Mouse (Mus musculus) embryonic facial prominence, embryonic 11.5 days (tissue): ENCODE data around the gene Rnf213. TPM values are rescaled to one million over a fixed set of nuclear protein-coding genes. Genes with fewer than 3 reads are reported as not detected.

ENCODE experiments used
- ATAC-seq: fragments of 200-750 bp; cut with Nextera tagmentation; replicated peaks from 2 replicates; pipeline ENCODE4 v1.8.0; 2017; ENCODE audit warnings: low read depth; ENCODE audit not compliant: insufficient number of reproducible peaks, low FRiP score, low TSS enrichment
- DNase-seq: peaks from one replicate; pipeline ENCODE4 v3.0.0-alpha.2; 2015; ENCODE audit warnings: low spot score
- H3K27ac ChIP-seq: fragments of 300-500 bp; sonication (generic); replicated peaks from 2 replicates; pipeline ENCODE4 v1.5.1; 2014; ENCODE audit warnings: mild to moderate bottlenecking, low read depth, low read length, control low read depth
- H3K27me3 ChIP-seq: fragments of 300-500 bp; sonication (generic); 2 replicates; pipeline ENCODE4 v1.6.1; 2014; ENCODE audit warnings: mild to moderate bottlenecking, low read length, moderate library complexity, mixed read lengths; ENCODE audit not compliant: control insufficient read depth, insufficient read depth
- H3K36me3 ChIP-seq: fragments of 300-500 bp; sonication (generic); replicated peaks from 2 replicates; pipeline ENCODE4 v1.6.1; 2014; ENCODE audit warnings: low read depth, mild to moderate bottlenecking, low read length, moderate library complexity, mixed read lengths; ENCODE audit not compliant: control insufficient read depth, insufficient read depth
- H3K4me1 ChIP-seq: fragments of 300-500 bp; sonication (generic); 2 replicates; pipeline ENCODE4 v1.6.1; 2014; ENCODE audit warnings: low read length, mixed read lengths; ENCODE audit not compliant: control insufficient read depth, insufficient read depth
- H3K4me2 ChIP-seq: fragments of 300-500 bp; sonication (generic); 2 replicates; pipeline ENCODE4 v1.6.1; 2014; ENCODE audit warnings: low read depth, mild to moderate bottlenecking, control low read depth, low read length, moderate library complexity
- H3K4me3 ChIP-seq: fragments of 300-500 bp; sonication (generic); 2 replicates; pipeline ENCODE4 v1.5.1; 2014; ENCODE audit warnings: low read depth, low read length, control low read depth
- H3K9ac ChIP-seq: fragments of 300-500 bp; sonication (generic); replicated peaks from 2 replicates; pipeline ENCODE4 v1.6.1; 2014; ENCODE audit warnings: mild to moderate bottlenecking, control low read depth, low read length
- H3K9me3 ChIP-seq: fragments of 300-500 bp; sonication (generic); replicated peaks from 2 replicates; pipeline ENCODE4 v1.6.1; 2016; ENCODE audit warnings: mild to moderate bottlenecking, low read length, inconsistent platforms, mixed read lengths; ENCODE audit not compliant: control insufficient read depth
- WGBS: fragments of 180-500 bp; shearing (Covaris S2); extraction: QIAGEN DNeasy Blood & Tissue Kit; methylation state at CpG from one replicate; pipeline ENCODE4 v1.1.7; 2014; 5-methylcytosine and 5-hydroxymethylcytosine counted together
- polyA plus RNA-seq: library from polyadenylated mRNA; unstranded; fragments of >200 nt; fragmentation: Nextera tagmentation; extraction: Ambion mirVana; gene quantifications from 2 replicates; pipeline ENCODE4 v1.2.1, GENCODE M21; 2014

Gene Rnf213
- polyA plus RNA-seq, 1 experiment from 2014 or later = 1.8 TPM

DNA sequence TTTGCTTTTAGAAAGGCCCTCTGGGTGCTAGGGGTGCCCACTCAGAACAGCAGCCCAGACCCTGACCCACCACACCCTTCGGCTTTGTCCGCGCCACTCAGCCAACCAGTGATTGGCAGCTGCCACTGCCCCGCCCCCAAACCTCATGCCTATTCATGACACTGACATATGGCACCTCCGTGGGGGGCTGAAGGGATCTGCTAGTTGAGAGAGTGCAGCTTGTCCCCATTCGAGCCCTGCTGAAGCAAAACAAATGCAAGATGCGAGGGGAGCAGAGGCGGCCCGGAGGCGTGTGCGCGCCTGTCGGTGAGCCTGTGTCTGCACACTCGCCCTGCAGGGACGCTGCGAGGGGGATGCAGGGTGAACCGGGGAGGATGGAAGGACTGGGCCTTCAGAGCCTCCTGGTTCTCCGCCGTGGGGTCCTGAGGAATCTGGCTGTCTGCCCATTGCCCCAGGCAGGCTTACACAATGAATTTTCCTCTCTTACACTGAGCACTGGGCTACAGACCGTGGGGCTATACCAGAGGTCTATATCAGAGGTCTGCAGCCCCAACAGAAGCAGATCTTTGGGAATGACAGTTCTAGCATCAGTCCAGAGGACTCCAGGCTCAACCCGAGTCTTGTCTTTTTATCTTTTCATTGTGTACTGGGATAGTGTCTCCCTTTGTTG is 122.2 kb downstream of the Rnf213 start:
- peak overlapping the region; percentile 52 for H3K4me2 ChIP-seq
- H3K27me3 ChIP-seq = peaks cover 2% of the 10 kb centered on the region; the same call in 1 of the 2 replicates
- no peak overlapping the region; the same call in 1 of the 2 replicates for H3K27ac ChIP-seq
- WGBS = 3% methylated on average over 21 of the region's 21 CpGs
- ATAC-seq (peak; percentile 65), DNase-seq (peak; percentile 73)
- H3K36me3 ChIP-seq = no peaks in the 10 kb centered on the region
- peak overlapping the region; percentile 23 for H3K9ac ChIP-seq
- H3K4me1 ChIP-seq = peaks cover 3% of the 10 kb centered on the region; the same call in 1 of the 2 replicates
- peak overlapping the region; percentile 17 for H3K4me3 ChIP-seq
- no peaks in the 10 kb centered on the region for H3K9me3 ChIP-seq

DNA sequence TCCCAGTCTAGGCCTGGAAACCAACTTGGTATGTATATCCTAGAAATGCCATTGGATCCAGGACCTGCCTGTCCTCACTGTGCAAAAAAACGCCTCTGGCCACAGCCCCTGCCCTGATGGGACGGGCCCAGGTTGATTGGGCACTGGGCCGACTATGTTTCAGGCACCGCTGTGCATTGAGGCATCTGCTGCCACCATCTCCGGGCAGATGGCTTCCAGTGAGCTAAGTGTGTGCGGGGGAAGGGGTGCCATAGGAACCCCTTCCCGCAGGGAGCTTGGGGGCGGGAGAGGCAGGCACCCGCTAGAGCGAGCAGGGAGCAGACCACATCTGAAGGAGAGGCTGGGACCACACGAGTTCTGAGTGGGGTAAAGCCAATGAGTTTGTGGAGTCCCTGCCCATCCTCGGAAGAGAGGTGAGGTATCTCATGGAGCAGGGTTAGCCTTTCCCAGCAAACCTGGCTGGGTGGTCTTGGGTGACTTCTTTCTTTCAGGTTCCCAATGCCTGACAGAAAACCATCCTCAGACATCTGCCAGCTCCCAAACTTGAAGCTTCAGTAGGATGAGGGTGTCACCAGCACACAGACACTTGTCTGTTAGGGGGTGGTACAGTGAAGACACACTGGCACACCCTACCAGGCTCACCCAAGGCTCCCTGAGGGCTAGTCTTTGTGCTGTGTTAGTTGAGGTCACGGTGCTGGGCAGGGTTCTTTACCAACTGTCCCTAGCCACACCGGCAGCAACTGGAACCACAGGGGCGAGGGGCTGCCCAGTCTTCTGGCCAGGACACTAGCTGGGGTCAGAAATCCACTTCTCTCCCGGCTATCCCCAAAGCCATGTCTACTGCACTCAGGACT is 123.2 kb downstream of the Rnf213 start:
- no peak for DNase-seq

DNA sequence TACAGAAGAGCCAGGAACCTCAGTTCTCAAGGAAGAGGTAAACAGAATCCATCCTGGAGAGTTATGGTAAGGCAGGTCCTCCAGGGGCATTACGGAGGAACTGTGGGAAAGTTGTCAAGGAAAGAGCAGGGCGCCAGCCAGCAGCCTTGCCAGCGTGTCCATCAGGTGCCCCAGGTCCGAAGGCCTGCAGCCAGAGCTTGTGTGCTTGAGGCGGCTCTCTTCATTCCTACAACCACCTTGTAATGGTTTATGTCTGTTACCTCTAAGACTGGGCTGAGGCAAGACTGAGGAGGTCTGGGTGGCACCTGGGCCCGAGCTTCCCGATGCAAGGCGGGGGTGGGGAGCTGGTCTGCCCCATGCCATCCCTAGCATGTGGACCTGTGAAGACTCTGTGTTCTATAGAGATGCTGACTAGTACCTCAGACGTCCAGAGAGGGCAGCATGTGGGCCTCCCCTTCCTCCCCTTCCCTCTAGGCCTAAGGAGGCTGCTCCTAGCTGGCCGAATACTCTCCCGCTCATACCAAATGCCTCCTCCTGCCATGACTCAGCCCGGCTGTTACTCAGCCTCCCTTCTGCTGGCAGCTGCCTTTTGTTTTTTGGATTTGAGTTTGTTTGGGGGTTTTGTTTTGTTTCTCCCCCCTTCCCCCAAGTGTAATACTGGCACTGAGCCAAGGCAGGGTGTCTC is 123.9 kb downstream of the Rnf213 start:
- no peak overlapping the region for H3K4me3 ChIP-seq
- WGBS = 65% methylated on average over 12 of the region's 12 CpGs
- H3K27me3 ChIP-seq = peaks cover 2% of the 10 kb centered on the region; the same call in 1 of the 2 replicates
- DNase-seq (no peak), ATAC-seq (no peak)
- no peak overlapping the region for H3K4me2 ChIP-seq
- H3K9me3 ChIP-seq = no peaks in the 10 kb centered on the region
- H3K27ac ChIP-seq = no peak overlapping the region
- no peaks in the 10 kb centered on the region for H3K36me3 ChIP-seq
- H3K9ac ChIP-seq = no peak overlapping the region
- H3K4me1 ChIP-seq = peaks cover 3% of the 10 kb centered on the region; the same call in 1 of the 2 replicates

More for the DNA sequence above, 123.2 kb downstream of the Rnf213 start:
- ATAC-seq = 0 out of 2 replicates have a peak, but pooled peaks have one; percentile 24
- Histone ChIP-seq H3K27me3 (peaks cover 2% of the 10 kb centered on the region; the same call in 1 of the 2 replicates), H3K4me2 (no peak overlapping the region), H3K27ac (no peak overlapping the region), H3K36me3 (no peaks in the 10 kb centered on the region), H3K9me3 (no peaks in the 10 kb centered on the region), H3K9ac (no peak overlapping the region), H3K4me3 (no peak overlapping the region), H3K4me1 (peaks cover 3% of the 10 kb centered on the region; the same call in 1 of the 2 replicates)
- WGBS = 71% methylated on average over 16 of the region's 16 CpGs

DNA sequence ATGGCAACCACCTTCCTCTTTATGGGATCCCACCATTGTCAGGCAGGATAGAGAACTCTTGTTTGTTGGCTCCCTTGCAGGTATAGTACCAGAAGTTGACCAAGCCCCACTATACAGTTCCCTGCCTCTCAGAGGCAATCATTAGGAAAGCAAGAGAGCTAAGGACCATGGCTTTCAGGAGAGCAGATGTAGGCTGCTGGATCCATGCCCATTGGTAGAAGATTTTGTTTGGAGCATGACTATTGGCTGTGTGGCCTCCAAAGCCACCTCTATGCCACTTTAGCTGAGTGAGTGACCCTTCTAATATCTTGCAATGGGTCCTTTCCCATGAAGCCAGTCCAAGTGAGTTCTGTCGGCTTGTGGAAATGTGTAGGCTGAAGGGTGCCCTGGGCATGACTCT is 126.5 kb downstream of the Rnf213 start:
- no peak for ATAC-seq
- no peak overlapping the region for H3K9ac ChIP-seq
- peaks cover 3% of the 10 kb centered on the region; the same call in 1 of the 2 replicates for H3K4me1 ChIP-seq
- DNase-seq = no peak
- peaks cover 2% of the 10 kb centered on the region; the same call in 1 of the 2 replicates for H3K27me3 ChIP-seq
- H3K27ac ChIP-seq = no peak overlapping the region
- H3K4me3 ChIP-seq = no peak overlapping the region
- WGBS = 100% methylated on average over 1 of the region's 1 CpGs
- no peaks in the 10 kb centered on the region for H3K36me3 ChIP-seq
- no peaks in the 10 kb centered on the region for H3K9me3 ChIP-seq
- H3K4me2 ChIP-seq = no peak overlapping the region

DNA sequence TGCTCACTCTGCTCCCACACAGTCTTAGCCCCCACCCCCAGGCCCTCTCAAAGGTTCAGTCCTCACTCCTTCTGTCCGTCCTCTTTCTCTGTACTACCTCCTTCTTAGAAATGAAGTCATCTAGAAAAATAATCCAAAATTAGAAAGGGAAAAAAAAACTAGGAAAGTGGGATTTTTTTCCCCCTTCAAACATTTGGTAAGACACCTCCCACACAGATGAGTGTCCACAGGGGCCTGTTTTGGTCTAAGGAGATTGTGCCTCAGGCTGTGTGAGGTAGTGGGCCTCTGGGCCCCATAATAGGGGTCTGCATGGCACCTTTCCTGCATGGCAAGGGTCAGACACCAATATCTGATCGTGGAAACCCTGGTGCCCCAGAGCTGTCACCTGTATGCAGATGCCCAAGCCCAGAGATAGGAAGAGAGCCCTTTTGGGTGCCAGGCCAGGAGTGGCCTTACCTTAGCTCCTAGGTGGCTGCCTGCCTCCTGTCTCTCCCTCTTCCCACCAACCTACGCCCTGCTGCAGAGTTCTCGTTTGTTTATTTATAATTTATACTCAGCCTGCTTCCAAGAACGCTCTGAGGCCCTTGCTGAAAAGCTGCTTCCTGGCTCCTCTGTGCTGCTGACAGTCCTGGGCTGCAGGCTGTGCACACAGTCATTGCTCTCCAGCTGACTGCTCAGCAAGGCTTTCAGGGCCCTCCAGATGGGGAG is 127.3 kb downstream of the Rnf213 start:
- H3K9me3 ChIP-seq = no peaks in the 10 kb centered on the region
- H3K27ac ChIP-seq = no peak overlapping the region

DNA sequence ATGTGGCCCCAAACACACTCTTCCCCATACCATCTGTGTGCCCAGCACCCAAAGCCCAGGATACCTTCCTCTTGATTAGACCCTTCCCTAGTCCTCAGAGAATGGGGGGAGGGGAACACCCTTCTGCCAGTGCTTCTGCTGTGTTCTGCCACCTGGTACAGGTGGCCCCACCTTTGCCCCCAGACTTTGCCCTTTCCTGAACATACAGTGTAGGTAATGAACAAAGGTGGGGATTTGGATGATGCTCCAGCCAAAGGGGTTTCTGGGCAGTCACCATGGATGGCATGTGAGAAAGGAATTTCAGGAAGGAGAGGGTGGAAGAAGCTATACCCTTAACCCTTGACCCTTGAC is 127.8 kb downstream of the Rnf213 start:
- Histone ChIP-seq H3K4me1 (no peaks in the 10 kb centered on the region), H3K4me2 (no peak overlapping the region), H3K36me3 (no peaks in the 10 kb centered on the region), H3K27ac (no peak overlapping the region), H3K9ac (no peak overlapping the region), H3K4me3 (no peak overlapping the region), H3K27me3 (no peaks in the 10 kb centered on the region; the same call in 1 of the 2 replicates), H3K9me3 (no peaks in the 10 kb centered on the region)
- DNase-seq (no peak), ATAC-seq (no peak)

More for the DNA sequence above, 127.3 kb downstream of the Rnf213 start:
- Histone ChIP-seq H3K9ac (no peak overlapping the region), H3K36me3 (no peaks in the 10 kb centered on the region), H3K4me1 (no peaks in the 10 kb centered on the region), H3K27me3 (no peaks in the 10 kb centered on the region; the same call in 1 of the 2 replicates), H3K4me3 (no peak overlapping the region), H3K4me2 (no peak overlapping the region)
- WGBS = 68% methylated on average over 5 of the region's 5 CpGs
- DNase-seq (no peak), ATAC-seq (no peak)

DNA sequence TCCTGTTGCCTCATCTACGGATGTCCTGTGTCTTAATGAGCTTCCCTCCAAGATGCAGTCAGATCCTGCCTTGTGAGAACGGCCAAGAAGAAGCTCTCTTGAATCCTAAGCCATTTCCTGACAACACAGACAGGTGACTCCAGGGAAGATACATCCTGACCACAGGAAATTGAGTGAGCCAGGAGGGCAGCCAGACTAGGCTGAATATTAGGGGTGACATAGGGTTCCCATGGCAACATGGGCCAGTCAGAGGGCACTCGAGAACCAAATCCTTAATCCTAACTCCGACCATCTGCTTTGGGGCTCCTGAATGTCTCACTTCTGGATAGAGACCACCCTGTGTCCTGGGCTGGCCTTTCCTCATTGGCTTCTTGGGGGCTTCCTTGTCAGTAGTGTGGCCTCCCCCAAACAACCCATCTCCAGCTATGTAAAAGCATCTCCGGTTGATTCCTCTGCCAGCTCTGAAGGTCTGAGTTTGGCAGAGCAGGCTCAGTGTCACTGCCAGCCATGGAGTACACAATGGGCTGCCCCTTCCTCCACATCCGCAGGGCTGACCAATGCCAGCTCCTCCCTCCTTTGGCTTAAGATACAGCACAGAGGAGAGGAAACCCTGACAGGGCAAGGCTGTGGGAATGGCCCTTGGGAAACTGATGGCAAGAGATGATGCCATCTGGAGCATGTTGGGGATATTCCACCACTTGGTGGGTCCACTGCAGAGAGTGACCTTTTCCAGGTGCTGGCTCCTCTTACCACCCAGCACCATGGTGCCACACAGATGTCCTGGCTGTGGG is 129.2 kb downstream of the Rnf213 start:
- Histone ChIP-seq H3K27me3 (no peaks in the 10 kb centered on the region), H3K4me1 (no peaks in the 10 kb centered on the region), H3K9ac (no peak overlapping the region), H3K27ac (no peak overlapping the region), H3K9me3 (no peaks in the 10 kb centered on the region), H3K4me3 (no peak overlapping the region), H3K36me3 (no peaks in the 10 kb centered on the region), H3K4me2 (no peak overlapping the region)
- no peak for DNase-seq
- 80% methylated on average over 6 of the region's 6 CpGs for WGBS
- no peak for ATAC-seq
